Mouse (Mus musculus): Measurements from ENCODE around the gene Olfr1220.

The Olfr1220 gene

DNA sequence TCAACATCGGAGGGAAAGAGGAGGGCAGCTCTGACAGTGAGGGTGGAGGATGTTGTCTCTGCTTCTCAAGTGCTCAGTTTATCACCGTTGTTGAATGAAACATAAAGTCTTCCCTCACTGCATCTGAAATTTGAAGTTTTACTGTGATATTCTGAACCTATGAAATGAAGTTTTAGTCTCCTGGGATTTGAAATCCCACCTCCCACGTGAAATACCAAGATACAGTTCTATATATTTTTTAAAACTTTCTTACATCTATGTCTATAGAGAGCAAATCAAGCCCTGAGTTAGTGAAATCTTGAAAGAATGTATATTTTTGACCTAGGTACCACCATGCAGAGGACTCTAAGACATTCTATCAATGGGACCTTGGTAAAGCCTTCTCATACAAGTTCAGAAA lies at the start of gene Olfr1220:
Gene Olfr1220 (minus strand): TSS at position 101 of the 400 bp plus-strand sequence.
- no peak for DNase-seq (ENCODE audit: low read depth)

DNA sequence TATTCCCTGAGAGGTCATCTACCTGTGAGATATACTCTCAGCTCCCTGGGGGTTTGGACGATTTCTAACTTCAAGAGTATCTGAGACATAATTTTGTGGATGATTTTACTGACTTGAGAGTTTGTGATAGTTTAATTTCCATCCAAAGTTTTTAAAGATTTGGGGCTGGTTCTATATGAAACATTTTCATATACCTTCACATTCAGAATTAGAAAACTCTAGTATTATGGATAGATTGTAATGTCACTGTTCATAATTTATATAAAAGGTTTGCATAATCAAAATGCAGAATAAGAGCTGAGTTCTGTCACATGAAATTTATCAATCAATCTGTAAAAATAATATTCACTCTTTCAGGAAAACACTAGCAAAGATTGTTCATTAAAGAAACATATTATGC lies 44.8 kb upstream of the Olfr1220 start, which contains the start of gene Olfr1223:
Gene Olfr1223 (minus strand): TSS at position 101 of the 400 bp plus-strand sequence.
- DNase-seq (ENCODE audit: low read depth), result no peak

DNA sequence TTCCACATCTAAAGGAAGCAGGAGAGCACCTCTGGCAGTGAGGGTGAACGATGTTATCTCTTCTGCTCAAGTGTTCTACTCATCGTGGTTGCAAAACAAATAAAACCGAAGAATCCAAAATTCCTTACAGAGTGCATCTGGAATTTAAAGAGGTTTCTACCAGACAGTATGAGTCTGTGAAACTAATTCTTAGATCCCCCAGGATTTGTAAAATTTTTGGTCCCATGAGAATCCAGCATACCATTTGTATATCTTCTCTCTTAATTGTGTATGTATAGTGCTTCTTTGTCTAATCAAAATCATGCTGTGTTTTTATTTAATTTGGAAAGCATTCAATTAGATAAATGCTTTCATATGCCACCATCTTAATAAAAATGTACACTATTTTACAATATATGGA lies 26.3 kb upstream of the Olfr1220 start, which contains the start of gene Olfr1222:
Gene Olfr1222 (minus strand): TSS at position 101 of the 400 bp plus-strand sequence.
- DNase-seq (ENCODE audit: low read depth), result no peak

GRCm38 (mm10) chr2:89117183-89117582 lies 10.5 kb upstream of the Olfr1220 start, which contains the start of gene Olfr1221:
Olfr1221 (minus strand) TSS chr2:89117283.
- DNase-seq (ENCODE audit: low read depth), result no peak

DNA sequence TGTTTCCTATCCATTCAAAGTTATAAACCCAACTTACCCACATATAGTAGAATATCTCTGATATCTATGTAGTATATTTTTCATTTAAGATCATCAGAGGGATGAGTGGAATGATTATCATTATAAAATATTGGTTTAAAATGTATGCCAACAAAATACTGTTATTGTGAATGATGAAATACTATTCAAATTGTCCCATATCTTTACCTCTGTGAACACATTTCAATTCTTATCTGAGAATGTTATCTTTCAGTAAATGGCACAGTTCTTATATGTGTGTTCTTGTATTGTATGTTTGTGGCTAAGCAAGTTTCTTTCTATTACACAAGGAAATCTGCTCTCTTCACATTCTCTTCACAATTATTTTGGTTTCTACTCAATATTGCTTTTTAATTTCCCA lies 984 bp downstream of the Olfr1220 start:
- no peak for DNase-seq (ENCODE audit: low read depth)

- DNase-seq (ENCODE audit: low read depth), result no peak
These were observed 12.8 kb downstream of the Olfr1220 start for GRCm38 (mm10) chr2:89093848-89094247.

DNA sequence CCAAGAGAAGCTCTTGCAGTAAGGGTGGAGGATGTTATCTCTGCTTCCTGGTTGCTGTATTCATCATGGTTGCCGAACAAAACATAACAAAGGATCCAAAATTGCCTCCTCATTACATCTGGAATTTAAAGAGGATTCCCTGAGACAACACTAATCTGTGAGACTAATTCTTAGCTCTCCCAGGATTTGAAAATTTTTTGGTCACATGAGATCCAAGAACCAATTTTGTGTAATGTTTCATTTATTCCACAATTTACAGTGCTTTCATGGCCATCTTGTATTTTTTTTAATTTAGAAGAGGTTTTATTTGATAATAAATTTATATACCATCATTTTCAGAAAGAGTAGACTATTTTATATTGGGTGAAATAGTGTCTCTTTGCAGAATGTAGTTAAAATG lies 23.2 kb downstream of the Olfr1220 start, which contains the start of gene Olfr1219:
Gene Olfr1219 (minus strand): TSS at position 101 of the 400 bp plus-strand sequence.
- no peak for DNase-seq (ENCODE audit: low read depth)

DNA sequence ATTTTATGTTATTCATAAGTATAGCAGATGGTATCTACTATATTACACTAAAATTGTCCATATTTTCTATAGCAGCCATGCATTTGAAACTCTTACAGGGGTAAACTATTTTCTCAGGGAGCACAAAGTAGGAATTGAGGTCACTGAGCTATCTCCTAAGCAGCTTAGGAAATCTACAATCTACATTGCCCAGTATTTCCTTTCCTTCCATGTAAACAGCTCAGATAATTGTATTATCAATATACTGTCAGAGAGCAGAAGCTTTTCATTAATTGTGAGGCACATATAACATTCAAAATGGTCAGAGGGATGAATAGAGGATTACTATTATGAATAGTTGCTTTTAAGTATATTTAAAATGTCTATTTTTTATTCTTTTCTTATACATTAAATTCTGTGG lies 25.1 kb downstream of the Olfr1220 start:
- no peak for DNase-seq (ENCODE audit: low read depth)

- DNase-seq (ENCODE audit: low read depth), result no peak
These were observed 45.5 kb downstream of the Olfr1220 start, which contains the start of gene Olfr1218 for GRCm38 (mm10) chr2:89061087-89061486. Olfr1218 (minus strand) TSS chr2:89061187.

All from c-Kit-positive CD71-positive TER-119-negative erythroid progenitor cells, embryonic 14.5 days (primary cell).